In the genomic region with DNA sequence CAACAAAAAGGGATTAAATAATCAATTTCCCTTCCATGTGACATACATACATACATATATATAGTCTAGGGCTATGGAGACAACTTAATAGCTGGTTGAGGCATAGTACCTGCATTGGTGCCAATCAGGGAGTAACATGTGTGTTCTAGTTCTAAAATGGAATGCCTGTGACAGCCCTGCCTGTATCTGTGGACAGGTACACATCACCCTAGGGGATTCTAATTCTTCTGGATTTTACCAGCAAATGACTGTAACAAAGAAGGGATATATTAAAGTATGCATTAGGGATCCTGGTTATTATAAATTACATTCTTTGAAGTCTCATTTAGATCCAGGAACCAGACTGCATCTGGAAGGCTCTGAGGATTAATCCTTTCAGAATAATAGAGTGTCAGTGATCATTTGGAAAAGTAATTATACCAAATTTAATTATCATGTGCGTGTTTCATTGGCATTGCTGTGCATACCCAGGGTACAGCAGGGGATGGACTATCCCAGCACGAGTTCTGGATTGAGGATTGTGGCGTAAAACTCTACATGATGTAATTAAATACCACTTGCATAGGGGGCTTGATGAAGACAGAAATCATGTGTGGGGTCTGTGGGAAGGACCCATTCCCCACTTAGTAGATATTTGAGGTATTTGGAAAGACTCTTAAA, we compare ENCODE assay signal across 18 mouse cellular contexts.
"Had no signal": no experiment of that assay in that cellular context is flagged by ENCODE, and none has a peak within 500 bp of the region (broad histone marks: within the 10 kb centered on the region; RNA-seq: fewer than 3 reads in every experiment).

No protein-coding gene starts in this region.

- H3K4me3 ChIP-seq: limb, embryonic 12.5 days; liver, embryonic 13.5 days; lung, embryonic 15.5 days; megakaryocyte, embryonic 14.5 days; myocyte; neural tube, embryonic 12.5 days had no signal

- H3K36me3 ChIP-seq: limb, embryonic 12.5 days; liver, embryonic 13.5 days; lung, embryonic 15.5 days; neural tube, embryonic 12.5 days had no signal

- H3K9ac ChIP-seq: limb, embryonic 12.5 days; liver, embryonic 13.5 days; liver, postnatal 0 days; lung, embryonic 15.5 days; neural tube, embryonic 12.5 days had no signal

- H3K4me1 ChIP-seq: limb, embryonic 12.5 days; liver, embryonic 13.5 days; lung, embryonic 15.5 days; megakaryocyte, embryonic 14.5 days; neural tube, embryonic 12.5 days had no signal

- H3K9me3 ChIP-seq: limb, embryonic 12.5 days; liver, embryonic 13.5 days; lung, embryonic 15.5 days; neural tube, embryonic 12.5 days had no signal

- H3K27ac ChIP-seq: limb, embryonic 12.5 days; liver, embryonic 13.5 days; lung, embryonic 15.5 days; macrophage; neural tube, embryonic 12.5 days had no signal

- DNase-seq: kidney, adult 8-10 months; kidney, postnatal 25 days; layer of hippocampus, adult 9-11 months; layer of hippocampus, postnatal 36 days; liver; liver, embryonic 13.5 days; liver, postnatal 0 days; lung, postnatal 14 days; right cerebral cortex, adult 18-20 months; right cerebral cortex, postnatal 25 days; thymus, postnatal 36 days had no signal

- H3K4me2 ChIP-seq: limb, embryonic 12.5 days; liver, embryonic 13.5 days; lung, embryonic 15.5 days; neural tube, embryonic 12.5 days had no signal

- H3K27me3 ChIP-seq: limb, embryonic 12.5 days; liver, embryonic 13.5 days; lung, embryonic 15.5 days; megakaryocyte, embryonic 14.5 days; neural tube, embryonic 12.5 days had no signal

- ATAC-seq: intestine, embryonic 16.5 days; liver, postnatal 0 days had no signal
